Mouse (Mus musculus): ENCODE measurements around the gene 6430571L13Rik. TPM values are rescaled to one million over a fixed set of nuclear protein-coding genes. Genes with fewer than 3 reads are reported as not detected.

The 6430571L13Rik gene
- polyA plus RNA-seq, 1 experiment from 2014 or later, result 0.72 TPM

DNA sequence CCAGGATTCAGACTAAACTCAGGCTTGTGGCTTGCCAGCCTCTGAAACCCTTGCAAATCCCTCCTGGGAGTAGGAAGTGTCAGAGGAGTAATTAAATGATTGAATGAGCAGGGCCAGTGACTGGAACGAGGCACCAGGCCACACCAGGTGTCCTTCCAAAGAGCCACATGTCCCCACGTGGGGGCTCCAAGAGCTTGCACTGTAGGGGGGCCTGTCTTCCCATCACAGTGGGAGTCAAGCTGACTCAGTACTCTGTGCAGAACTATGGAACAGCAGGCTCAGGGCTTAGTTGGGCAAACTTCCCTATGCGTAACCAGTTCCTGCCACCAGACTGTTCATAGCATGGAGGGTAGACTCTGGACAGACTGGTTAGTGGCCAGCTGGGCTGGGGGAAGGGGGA, 44.0 kb downstream of the 6430571L13Rik start:
- ATAC-seq (replicated peaks; ENCODE audit: insufficient number of reproducible peaks, low FRiP score, low TSS enrichment, low read depth), result no peak
- WGBS, result 28% methylated on average over 3 of the region's 3 CpGs
- Histone ChIP-seq H3K4me3 (ENCODE audit: low read depth, low read length) (no peak overlapping the region), H3K27ac (replicated peaks; ENCODE audit: low read depth, low read length) (no peak overlapping the region), H3K36me3 (replicated peaks; ENCODE audit: control insufficient read depth, insufficient read depth, low read depth, low read length) (no peaks in the 10 kb centered on the region), H3K27me3 (ENCODE audit: control insufficient read depth, insufficient read depth, low read length) (peaks cover 28% of the 10 kb centered on the region), H3K4me2 (ENCODE audit: low read depth, low read length) (no peak overlapping the region), H3K9ac (replicated peaks; ENCODE audit: low read length) (no peak overlapping the region), H3K4me1 (ENCODE audit: control insufficient read depth, insufficient read depth, low read length) (no peaks in the 10 kb centered on the region), H3K9me3 (replicated peaks; ENCODE audit: control insufficient read depth, low read length) (no peaks in the 10 kb centered on the region)
- DNase-seq (ENCODE audit: low spot score), result no peak

DNA sequence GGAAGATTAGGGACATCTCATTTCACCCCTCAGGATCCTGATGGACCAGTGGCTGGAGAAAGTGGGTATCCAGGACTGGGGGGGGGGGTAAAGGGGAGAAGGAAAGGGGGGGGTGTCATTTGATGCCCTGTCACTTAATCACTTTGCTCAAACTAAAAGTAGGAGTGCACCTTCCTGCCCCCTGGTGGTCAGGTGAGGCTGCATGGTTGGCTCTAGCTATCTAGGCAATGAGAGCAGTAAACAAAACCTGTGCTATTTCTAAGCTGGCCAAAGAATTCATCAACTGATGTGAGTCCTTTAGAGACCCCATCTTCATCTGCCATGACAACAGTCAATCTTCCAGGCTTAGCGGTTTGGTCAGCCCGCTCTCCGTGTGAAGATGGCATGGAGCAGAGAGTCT, 46.3 kb downstream of the 6430571L13Rik start:
- Histone ChIP-seq H3K27me3 (ENCODE audit: control insufficient read depth, insufficient read depth, low read length) (peaks cover 15% of the 10 kb centered on the region), H3K9me3 (replicated peaks; ENCODE audit: control insufficient read depth, low read length) (no peaks in the 10 kb centered on the region), H3K36me3 (replicated peaks; ENCODE audit: control insufficient read depth, insufficient read depth, low read depth, low read length) (no peaks in the 10 kb centered on the region), H3K4me1 (ENCODE audit: control insufficient read depth, insufficient read depth, low read length) (no peaks in the 10 kb centered on the region), H3K9ac (replicated peaks; ENCODE audit: low read length) (no peak overlapping the region), H3K4me3 (ENCODE audit: low read depth, low read length) (no peak overlapping the region), H3K27ac (replicated peaks; ENCODE audit: low read depth, low read length) (no peak overlapping the region), H3K4me2 (ENCODE audit: low read depth, low read length) (no peak overlapping the region)
- ATAC-seq (replicated peaks; ENCODE audit: insufficient number of reproducible peaks, low FRiP score, low TSS enrichment, low read depth) (no peak), DNase-seq (ENCODE audit: low spot score) (peak; percentile 39)
- whole genome bisulfite sequencing, result 58% methylated on average over 3 of the region's 3 CpGs

DNA sequence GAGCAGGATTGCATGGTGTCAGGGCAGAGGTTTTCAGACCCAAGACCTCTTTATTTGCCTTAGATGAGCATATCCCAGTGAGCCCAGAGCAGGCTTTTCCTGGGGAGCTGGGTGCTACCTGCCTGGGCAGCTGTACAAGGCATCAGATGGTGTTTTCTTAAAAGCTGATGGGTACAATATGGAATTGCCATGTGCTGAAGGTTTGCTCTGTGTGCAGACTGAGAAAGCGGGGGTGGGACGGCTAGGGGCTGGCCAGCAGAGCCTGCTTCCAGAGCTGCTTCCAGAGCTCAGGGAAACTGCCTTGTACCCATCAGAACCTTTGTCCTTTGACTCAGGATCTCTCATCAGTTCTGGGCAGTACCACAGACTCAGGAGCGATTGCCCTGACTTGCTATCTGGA, 47.3 kb downstream of the 6430571L13Rik start:
- no peaks in the 10 kb centered on the region for H3K4me1 ChIP-seq (ENCODE audit: control insufficient read depth, insufficient read depth, low read length)
- 84% methylated on average over 3 of the region's 3 CpGs for WGBS
- no peaks in the 10 kb centered on the region for H3K9me3 ChIP-seq (replicated peaks; ENCODE audit: control insufficient read depth, low read length)
- no peak overlapping the region for H3K4me3 ChIP-seq (ENCODE audit: low read depth, low read length)
- H3K27ac ChIP-seq (replicated peaks; ENCODE audit: low read depth, low read length), result no peak overlapping the region
- H3K4me2 ChIP-seq (ENCODE audit: low read depth, low read length), result no peak overlapping the region
- no peak overlapping the region for H3K9ac ChIP-seq (replicated peaks; ENCODE audit: low read length)
- H3K36me3 ChIP-seq (replicated peaks; ENCODE audit: control insufficient read depth, insufficient read depth, low read depth, low read length), result no peaks in the 10 kb centered on the region
- H3K27me3 ChIP-seq (ENCODE audit: control insufficient read depth, insufficient read depth, low read length), result peaks cover 6% of the 10 kb centered on the region
- no peak for DNase-seq (ENCODE audit: low spot score)
- no peak for ATAC-seq (replicated peaks; ENCODE audit: insufficient number of reproducible peaks, low FRiP score, low TSS enrichment, low read depth)

- Histone ChIP-seq H3K27me3 (ENCODE audit: control insufficient read depth, insufficient read depth, low read length) (peaks cover under 1% of the 10 kb centered on the region; the same call in 1 of the 2 replicates), H3K27ac (replicated peaks; ENCODE audit: low read depth, low read length) (no peak overlapping the region), H3K4me3 (ENCODE audit: low read depth, low read length) (no peak overlapping the region), H3K9ac (replicated peaks; ENCODE audit: low read length) (no peak overlapping the region), H3K9me3 (replicated peaks; ENCODE audit: control insufficient read depth, low read length) (no peaks in the 10 kb centered on the region), H3K4me2 (ENCODE audit: low read depth, low read length) (no peak overlapping the region), H3K4me1 (ENCODE audit: control insufficient read depth, insufficient read depth, low read length) (no peaks in the 10 kb centered on the region), H3K36me3 (replicated peaks; ENCODE audit: control insufficient read depth, insufficient read depth, low read depth, low read length) (no peaks in the 10 kb centered on the region)
- 59% methylated on average over 2 of the region's 2 CpGs for WGBS
- ATAC-seq (replicated peaks; ENCODE audit: insufficient number of reproducible peaks, low FRiP score, low TSS enrichment, low read depth) (no peak), DNase-seq (ENCODE audit: low spot score) (no peak)
These were observed 47.9 kb downstream of the 6430571L13Rik start for GRCm38 (mm10) chr9:107388263-107388662.

GRCm38 (mm10) chr9:107396397-107396796, 56.0 kb downstream of the 6430571L13Rik start:
- Histone ChIP-seq H3K4me2 (ENCODE audit: low read depth, low read length) (no peak overlapping the region), H3K4me1 (ENCODE audit: control insufficient read depth, insufficient read depth, low read length) (peaks cover 7% of the 10 kb centered on the region), H3K9ac (replicated peaks; ENCODE audit: low read length) (no peak overlapping the region), H3K4me3 (ENCODE audit: low read depth, low read length) (no peak overlapping the region), H3K36me3 (replicated peaks; ENCODE audit: control insufficient read depth, insufficient read depth, low read depth, low read length) (no peaks in the 10 kb centered on the region), H3K9me3 (replicated peaks; ENCODE audit: control insufficient read depth, low read length) (no peaks in the 10 kb centered on the region), H3K27me3 (ENCODE audit: control insufficient read depth, insufficient read depth, low read length) (peaks cover 29% of the 10 kb centered on the region), H3K27ac (replicated peaks; ENCODE audit: low read depth, low read length) (no peak overlapping the region)
- 35% methylated on average over 4 of the region's 4 CpGs for WGBS
- no peak for ATAC-seq (replicated peaks; ENCODE audit: insufficient number of reproducible peaks, low FRiP score, low TSS enrichment, low read depth)
- no peak for DNase-seq (ENCODE audit: low spot score)

GRCm38 (mm10) chr9:107398968-107399367, 58.6 kb downstream of the 6430571L13Rik start:
- peak overlapping the region; percentile 79 for H3K4me3 ChIP-seq (ENCODE audit: low read depth, low read length)
- H3K4me2 ChIP-seq (ENCODE audit: low read depth, low read length), result peak overlapping the region; percentile 99; the same call in 1 of the 2 replicates
- H3K27me3 ChIP-seq (ENCODE audit: control insufficient read depth, insufficient read depth, low read length), result peaks cover 49% of the 10 kb centered on the region
- no peak overlapping the region for H3K27ac ChIP-seq (replicated peaks; ENCODE audit: low read depth, low read length)
- ATAC-seq (replicated peaks; ENCODE audit: insufficient number of reproducible peaks, low FRiP score, low TSS enrichment, low read depth) (no peak), DNase-seq (ENCODE audit: low spot score) (no peak)
- WGBS, result 18% methylated on average over 11 of the region's 11 CpGs
- no peaks in the 10 kb centered on the region for H3K9me3 ChIP-seq (replicated peaks; ENCODE audit: control insufficient read depth, low read length)
- H3K36me3 ChIP-seq (replicated peaks; ENCODE audit: control insufficient read depth, insufficient read depth, low read depth, low read length), result no peaks in the 10 kb centered on the region
- no peak overlapping the region for H3K9ac ChIP-seq (replicated peaks; ENCODE audit: low read length)
- H3K4me1 ChIP-seq (ENCODE audit: control insufficient read depth, insufficient read depth, low read length), result peaks cover 7% of the 10 kb centered on the region

DNA sequence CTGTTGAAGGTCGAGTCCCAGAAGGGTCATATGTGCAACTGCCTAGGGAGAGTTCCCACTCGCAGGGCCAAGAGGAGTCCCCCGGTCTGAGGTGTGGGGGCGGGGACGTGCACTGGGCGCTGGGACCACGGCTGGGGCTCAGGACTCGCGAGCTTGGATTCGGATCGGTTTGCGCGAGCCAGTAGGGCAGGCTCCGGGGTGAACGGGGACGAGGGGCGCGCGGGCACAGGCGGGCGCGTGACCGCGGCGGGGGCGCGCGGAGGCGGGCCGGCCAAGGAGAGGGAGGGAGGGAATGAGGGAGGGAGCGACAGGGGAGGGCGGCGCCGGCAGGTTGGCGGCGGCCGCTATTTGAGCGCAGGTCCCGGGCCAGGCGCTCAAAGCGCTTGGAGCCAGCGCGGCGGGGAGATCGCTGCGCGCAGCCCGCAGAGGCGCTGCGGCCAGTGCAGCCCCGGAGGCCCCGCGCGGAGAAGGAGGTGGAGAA, 59.1 kb downstream of the 6430571L13Rik start, which contains the start of gene Cacna2d2:
Gene Cacna2d2, plus strand, starts transcription at position 122 of the 481 bp plus-strand sequence.
- WGBS, result under 1% methylated on average over 42 of the region's 54 CpGs

DNA sequence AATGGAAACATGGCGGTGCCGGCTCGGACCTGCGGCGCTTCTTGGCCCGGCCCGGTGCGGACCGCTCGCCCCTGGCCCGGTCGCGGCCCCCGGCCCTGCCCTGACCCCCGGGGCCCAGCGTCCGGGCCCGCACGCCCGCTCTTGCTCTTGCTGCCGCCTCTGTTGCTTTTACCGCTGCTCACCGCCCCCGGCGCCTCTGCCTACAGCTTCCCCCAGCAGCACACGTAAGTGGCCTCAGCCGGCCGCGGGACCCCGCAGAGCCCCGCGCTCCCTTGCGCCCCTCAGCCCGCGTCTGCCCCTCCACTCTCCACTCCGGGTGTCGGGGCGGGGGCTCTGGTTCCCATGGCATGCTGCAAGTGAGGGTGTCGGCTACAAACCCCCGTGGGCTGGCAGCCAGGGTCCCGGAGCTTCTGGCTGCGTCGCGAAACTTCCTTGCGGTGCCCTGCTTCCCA, 59.7 kb downstream of the 6430571L13Rik start:
- peak; percentile 32; the same call in 1 of the 2 replicates for ATAC-seq (replicated peaks; ENCODE audit: insufficient number of reproducible peaks, low FRiP score, low TSS enrichment, low read depth)
- DNase-seq (ENCODE audit: low spot score), result peak; percentile 36
- Histone ChIP-seq H3K4me1 (ENCODE audit: control insufficient read depth, insufficient read depth, low read length) (peaks cover 7% of the 10 kb centered on the region), H3K4me2 (ENCODE audit: low read depth, low read length) (peak overlapping the region; percentile 99), H3K9me3 (replicated peaks; ENCODE audit: control insufficient read depth, low read length) (no peaks in the 10 kb centered on the region), H3K36me3 (replicated peaks; ENCODE audit: control insufficient read depth, insufficient read depth, low read depth, low read length) (no peaks in the 10 kb centered on the region), H3K27ac (replicated peaks; ENCODE audit: low read depth, low read length) (no peak overlapping the region), H3K27me3 (ENCODE audit: control insufficient read depth, insufficient read depth, low read length) (peaks cover 49% of the 10 kb centered on the region), H3K4me3 (ENCODE audit: low read depth, low read length) (peak overlapping the region; percentile 79), H3K9ac (replicated peaks; ENCODE audit: low read length) (peak overlapping the region; percentile 71)
- under 1% methylated on average over 30 of the region's 45 CpGs for WGBS

More for the DNA sequence above, 59.1 kb downstream of the 6430571L13Rik start, which contains the start of gene Cacna2d2:
- H3K9me3 ChIP-seq (replicated peaks; ENCODE audit: control insufficient read depth, low read length), result no peaks in the 10 kb centered on the region
- H3K36me3 ChIP-seq (replicated peaks; ENCODE audit: control insufficient read depth, insufficient read depth, low read depth, low read length), result no peaks in the 10 kb centered on the region
- DNase-seq (ENCODE audit: low spot score) (peak; percentile 72), ATAC-seq (replicated peaks; ENCODE audit: insufficient number of reproducible peaks, low FRiP score, low TSS enrichment, low read depth) (peak; percentile 73)
- peaks cover 7% of the 10 kb centered on the region for H3K4me1 ChIP-seq (ENCODE audit: control insufficient read depth, insufficient read depth, low read length)
- H3K27me3 ChIP-seq (ENCODE audit: control insufficient read depth, insufficient read depth, low read length), result peaks cover 49% of the 10 kb centered on the region
- no peak within 1 kb of the TSS for H3K27ac ChIP-seq (replicated peaks; ENCODE audit: low read depth, low read length)
- peak within 1 kb of the TSS; percentile 71 for H3K9ac ChIP-seq (replicated peaks; ENCODE audit: low read length)
- H3K4me3 ChIP-seq (ENCODE audit: low read depth, low read length), result peak within 1 kb of the TSS; percentile 79
- H3K4me2 ChIP-seq (ENCODE audit: low read depth, low read length), result peak within 1 kb of the TSS; percentile 99
